In genomic region chr6:128001587-128001986, GRCm38 (mm10) we compare ENCODE assay signal across 15 mouse cellular contexts.
A peak's percentile ranks its signal among the peaks of the same experiment; 100 is the strongest.
DNase-seq lines count a peak whose midpoint lies in the region; ATAC-seq and TF ChIP-seq lines count a peak whose summit lies in the region.
"Had no signal": no experiment of that assay in that cellular context is flagged by ENCODE, and none has a peak within 500 bp of the region (broad histone marks: within the 10 kb centered on the region; RNA-seq: fewer than 3 reads in every experiment).

No protein-coding gene starts in this region.

- H3K9me3 ChIP-seq in forebrain, embryonic 10.5 days = no peaks in the 10 kb centered on the region
- H3K9me3 ChIP-seq in forebrain, embryonic 11.5 days (ENCODE audit: control insufficient read depth, low read length) = no peaks in the 10 kb centered on the region
- H3K9me3 ChIP-seq: forebrain, embryonic 13.5 days; heart, embryonic 12.5 days; midbrain, embryonic 15.5 days had no signal

- no peak overlapping the region for H3K9ac ChIP-seq in forebrain, embryonic 11.5 days (ENCODE audit: low read length)
- H3K9ac ChIP-seq: forebrain, embryonic 13.5 days; heart, embryonic 12.5 days; lung, embryonic 14.5 days; midbrain, embryonic 15.5 days had no signal

- no peak for TF ChIP-seq CTCF in lung, adult 2 months (IDR thresholded peaks at IDR 0.05; ENCODE audit: insufficient read depth, low read length)

- no peak for ATAC-seq in forebrain, embryonic 11.5 days (replicated peaks; ENCODE audit: low FRiP score)
- 0 out of 2 replicates have a peak, but pooled peaks have one; percentile 22 for ATAC-seq in granulocyte monocyte progenitor cell, adult 5-6 weeks (replicated peaks; ENCODE audit: poor library complexity, severe bottlenecking)
- ATAC-seq: forebrain, embryonic 13.5 days; midbrain, embryonic 15.5 days had no signal

- WGBS in forebrain, embryonic 10.5 days = 41% methylated on average over 1 of the region's 1 CpGs
- WGBS in forebrain, embryonic 11.5 days = 23% methylated on average over 1 of the region's 1 CpGs
- WGBS in lung, adult 2 months = 88% methylated on average over 1 of the region's 1 CpGs

- TF ChIP-seq POLR2A in lung, adult 2 months (IDR thresholded peaks at IDR 0.05; ENCODE audit: borderline replicate concordance, extremely low read depth, low read depth, low read length) = no peak

- DNase-seq in forebrain, embryonic 10.5 days (ENCODE audit: extremely low spot score, low spot score) = no peak
- DNase-seq in forebrain, embryonic 11.5 days (ENCODE audit: low spot score) = no peak
- DNase-seq in 416B (ENCODE audit: low read depth) = peak; percentile 14
- peak; percentile 7 for DNase-seq in naive thymus-derived CD4-positive, alpha-beta T cell, adult 2 months (ENCODE audit: low read depth)
- DNase-seq in lung, adult 2 months = no peak
- DNase-seq in urinary bladder, postnatal 14 days (ENCODE audit: low spot score) = no peak
- no peak for DNase-seq in cerebellum, postnatal 10 days
- DNase-seq: adrenal gland, adult 8-10 months; lung, embryonic 14.5 days; spleen, adult 18-20 months had no signal

- H3K27ac ChIP-seq in forebrain, embryonic 10.5 days = peak overlapping the region; percentile 0; the same call in 1 of the 2 replicates
- H3K27ac ChIP-seq in forebrain, embryonic 11.5 days (ENCODE audit: low read depth, low read length) = no peak overlapping the region
- H3K27ac ChIP-seq: forebrain, embryonic 13.5 days; midbrain, embryonic 15.5 days had no signal

- H3K36me3 ChIP-seq in forebrain, embryonic 10.5 days (replicated peaks) = no peaks in the 10 kb centered on the region
- H3K36me3 ChIP-seq in forebrain, embryonic 11.5 days (ENCODE audit: control insufficient read depth, insufficient read depth, low read length) = no peaks in the 10 kb centered on the region
- H3K36me3 ChIP-seq: midbrain, embryonic 15.5 days had no signal

- H3K4me2 ChIP-seq in forebrain, embryonic 11.5 days (ENCODE audit: low read depth, low read length, severe bottlenecking) = no peak overlapping the region
- H3K4me2 ChIP-seq: forebrain, embryonic 13.5 days; heart, embryonic 12.5 days; liver, embryonic 11.5 days; lung, embryonic 14.5 days; midbrain, embryonic 15.5 days had no signal

- no peak overlapping the region for H3K4me3 ChIP-seq in forebrain, embryonic 10.5 days
- no peak overlapping the region for H3K4me3 ChIP-seq in forebrain, embryonic 11.5 days (ENCODE audit: low read depth, low read length)
- no peak overlapping the region for H3K4me3 ChIP-seq in lung, adult 2 months (replicated peaks; ENCODE audit: extremely low read depth, low read depth, low read length)
- H3K4me3 ChIP-seq: forebrain, embryonic 13.5 days; heart, embryonic 12.5 days; midbrain, embryonic 15.5 days had no signal

- H3K4me1 ChIP-seq in forebrain, embryonic 10.5 days = peaks cover 31% of the 10 kb centered on the region
- H3K4me1 ChIP-seq in forebrain, embryonic 11.5 days (replicated peaks; ENCODE audit: control insufficient read depth, insufficient read depth, low read length) = no peaks in the 10 kb centered on the region; the same call in 1 of the 2 replicates
- H3K4me1 ChIP-seq in lung, adult 2 months (ENCODE audit: control insufficient read depth, insufficient read depth, low read length) = peaks cover 6% of the 10 kb centered on the region; the same call in 1 of the 2 replicates

- no peaks in the 10 kb centered on the region for H3K27me3 ChIP-seq in forebrain, embryonic 10.5 days (ENCODE audit: poor library complexity, severe bottlenecking)
- H3K27me3 ChIP-seq in forebrain, embryonic 11.5 days (ENCODE audit: control insufficient read depth, insufficient read depth, low read length) = no peaks in the 10 kb centered on the region
- H3K27me3 ChIP-seq: forebrain, embryonic 13.5 days; heart, embryonic 12.5 days; midbrain, embryonic 15.5 days had no signal

Comparison
In these comparisons a context has a peak if more than half of its experiments do, and no peak if none do; other contexts are left out.
1. DNase-seq: peak in 416B (single experiment) and naive thymus-derived CD4-positive, alpha-beta T cell, adult 2 months (single experiment); none in forebrain, embryonic 10.5 days (single experiment), forebrain, embryonic 11.5 days (single experiment), lung, adult 2 months (single experiment), urinary bladder, postnatal 14 days (single experiment) and cerebellum, postnatal 10 days (0 of 2).